Mouse (Mus musculus): ENCODE results near the gene Vmn2r104. TPM values are rescaled to one million over a fixed set of nuclear protein-coding genes. Genes with fewer than 3 reads are reported as not detected.

Gene Vmn2r104
- polyA plus RNA-seq (2012; rRNA removed) = not detected in 2 replicates

DNA sequence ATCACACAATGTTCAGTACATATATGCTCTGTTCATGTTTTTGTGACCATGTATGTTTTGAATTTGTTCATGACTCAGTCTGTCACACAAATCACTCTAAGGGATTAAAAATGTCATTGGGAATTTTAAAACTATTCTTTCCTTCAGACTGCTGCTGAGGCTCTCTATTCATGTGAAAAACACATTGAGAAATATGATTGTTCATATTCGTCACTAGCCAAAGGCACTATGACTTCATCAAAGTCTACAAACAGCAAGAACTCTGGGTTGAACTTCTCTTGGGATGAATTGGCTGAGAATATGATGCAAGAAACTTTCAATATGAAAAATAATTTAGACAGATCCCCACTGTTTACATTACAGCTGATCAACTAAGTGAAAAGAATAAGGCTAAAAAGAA, at the start of gene Vmn2r104:
Gene Vmn2r104, minus strand, starts transcription at position 101 of the 400 bp plus-strand sequence.

Other genes starting within 250 kb of the Vmn2r104 start
- gene Fpr-rs7, start 65.9 kb upstream of the Vmn2r104 start, polyA plus RNA-seq (2012; rRNA removed) = not detected in 2 replicates
- not detected in 2 replicates for gene Fpr-rs6, start 134.8 kb upstream of the Vmn2r104 start, polyA plus RNA-seq (2012; rRNA removed)
- not detected in 2 replicates for gene Vmn2r105, start 186.7 kb upstream of the Vmn2r104 start, polyA plus RNA-seq (2012; rRNA removed)
- not detected in 2 replicates for gene Vmn2r106, start 237.2 kb upstream of the Vmn2r104 start, polyA plus RNA-seq (2012; rRNA removed)